Mouse (Mus musculus) lung, embryonic 16.5 days (tissue): ENCODE measurements around the gene P2ry13. TPM values are rescaled to one million over a fixed set of nuclear protein-coding genes. Genes with fewer than 3 reads are reported as not detected.

ENCODE experiments used
- ATAC-seq: fragments of 200-750 bp; cut with Nextera tagmentation; 2 replicates; pipeline ENCODE4 v1.8.0; 2017; ENCODE audit warnings: low read depth, mild to moderate bottlenecking, moderate library complexity
- H3K27ac ChIP-seq: fragments of 300-500 bp; sonication (generic); 2 replicates; pipeline ENCODE4 v1.5.1; 2014; ENCODE audit warnings: mild to moderate bottlenecking, control low read depth, low read length
- H3K27me3 ChIP-seq: fragments of 300-500 bp; sonication (generic); 2 replicates; pipeline ENCODE4 v1.6.1; 2014; ENCODE audit warnings: low read depth, low read length, mixed read lengths; ENCODE audit not compliant: control insufficient read depth, insufficient read depth
- H3K36me3 ChIP-seq: fragments of 300-500 bp; sonication (generic); 2 replicates; pipeline ENCODE4 v1.6.1; 2014; ENCODE audit warnings: low read length; ENCODE audit not compliant: control insufficient read depth, insufficient read depth
- H3K4me1 ChIP-seq: fragments of 300-500 bp; sonication (generic); replicated peaks from 2 replicates; pipeline ENCODE4 v1.6.1; 2014; ENCODE audit warnings: low read length, mixed read lengths; ENCODE audit not compliant: control insufficient read depth, insufficient read depth
- H3K4me2 ChIP-seq: fragments of 300-500 bp; sonication (generic); 2 replicates; pipeline ENCODE4 v1.6.1; 2014; ENCODE audit warnings: low read depth, low read length, control low read depth
- H3K4me3 ChIP-seq: fragments of 300-500 bp; sonication (generic); 2 replicates; pipeline ENCODE4 v1.5.1; 2014; ENCODE audit warnings: mild to moderate bottlenecking, low read length, control low read depth
- H3K9ac ChIP-seq: fragments of 300-500 bp; sonication (generic); 2 replicates; pipeline ENCODE4 v1.6.1; 2014; ENCODE audit warnings: low read length, control low read depth
- H3K9me3 ChIP-seq: fragments of 300-500 bp; sonication (generic); 2 replicates; pipeline ENCODE4 v1.6.1; 2016; ENCODE audit warnings: low read length; ENCODE audit not compliant: control insufficient read depth
- WGBS: fragments of 180-500 bp; shearing (Covaris S2); extraction: QIAGEN DNeasy Blood & Tissue Kit; methylation state at CpG from one replicate; pipeline ENCODE4 v1.1.7; 2014; 5-methylcytosine and 5-hydroxymethylcytosine counted together
- polyA plus RNA-seq: library from polyadenylated mRNA; unstranded; fragments of >200 nt; fragmentation: Nextera tagmentation; extraction: Ambion mirVana; gene quantifications from 2 replicates; pipeline ENCODE4 v1.2.1, GENCODE M21; 2015

P2ry13 gene
- polyA plus RNA-seq, 1 experiment from 2014 or later, result 1.5 TPM

DNA sequence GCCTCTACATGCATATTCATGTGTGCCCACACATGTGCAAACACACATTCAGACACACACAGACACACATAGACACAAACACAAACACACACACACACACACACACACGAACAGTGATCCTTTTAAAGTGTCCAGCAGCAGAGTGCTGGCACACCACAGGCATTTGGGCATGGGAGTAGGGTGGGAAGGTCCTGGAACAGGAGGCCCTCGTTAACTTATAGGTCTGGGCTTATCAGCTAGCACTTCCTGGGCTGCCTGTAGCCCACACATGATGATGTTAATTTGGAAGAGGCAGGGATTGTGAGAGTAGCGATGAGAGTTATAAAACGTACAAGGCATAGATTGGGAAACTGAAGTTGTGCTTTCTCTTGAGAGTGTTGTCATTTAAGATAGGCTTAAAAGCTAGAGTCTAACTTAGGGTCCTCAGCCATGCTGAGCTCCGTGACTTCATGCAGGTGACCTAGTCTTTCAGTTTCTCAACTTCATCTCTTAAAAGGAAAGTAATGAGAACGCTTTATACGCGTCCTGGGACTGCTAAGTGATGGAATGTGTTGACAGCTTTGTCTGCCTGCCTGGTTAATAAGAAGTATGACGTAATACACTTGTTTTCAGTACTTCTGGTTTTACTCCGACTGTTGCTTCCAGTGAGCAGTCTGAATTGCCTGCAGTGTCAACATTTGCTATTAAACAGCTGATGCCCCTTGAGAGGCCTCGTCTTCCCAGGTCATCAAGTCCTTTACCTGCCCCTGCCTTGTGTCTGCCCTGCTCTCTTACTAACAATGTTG, 5.8 kb downstream of the P2ry13 start:
- Histone ChIP-seq H3K9me3 (no peaks in the 10 kb centered on the region), H3K36me3 (no peaks in the 10 kb centered on the region), H3K27ac (peak overlapping the region; percentile 73), H3K27me3 (no peaks in the 10 kb centered on the region), H3K9ac (no peak overlapping the region), H3K4me3 (no peak overlapping the region), H3K4me1 (peaks cover 10% of the 10 kb centered on the region), H3K4me2 (no peak overlapping the region)
- no peak for ATAC-seq
- 36% methylated on average over 11 of the region's 11 CpGs for WGBS

DNA sequence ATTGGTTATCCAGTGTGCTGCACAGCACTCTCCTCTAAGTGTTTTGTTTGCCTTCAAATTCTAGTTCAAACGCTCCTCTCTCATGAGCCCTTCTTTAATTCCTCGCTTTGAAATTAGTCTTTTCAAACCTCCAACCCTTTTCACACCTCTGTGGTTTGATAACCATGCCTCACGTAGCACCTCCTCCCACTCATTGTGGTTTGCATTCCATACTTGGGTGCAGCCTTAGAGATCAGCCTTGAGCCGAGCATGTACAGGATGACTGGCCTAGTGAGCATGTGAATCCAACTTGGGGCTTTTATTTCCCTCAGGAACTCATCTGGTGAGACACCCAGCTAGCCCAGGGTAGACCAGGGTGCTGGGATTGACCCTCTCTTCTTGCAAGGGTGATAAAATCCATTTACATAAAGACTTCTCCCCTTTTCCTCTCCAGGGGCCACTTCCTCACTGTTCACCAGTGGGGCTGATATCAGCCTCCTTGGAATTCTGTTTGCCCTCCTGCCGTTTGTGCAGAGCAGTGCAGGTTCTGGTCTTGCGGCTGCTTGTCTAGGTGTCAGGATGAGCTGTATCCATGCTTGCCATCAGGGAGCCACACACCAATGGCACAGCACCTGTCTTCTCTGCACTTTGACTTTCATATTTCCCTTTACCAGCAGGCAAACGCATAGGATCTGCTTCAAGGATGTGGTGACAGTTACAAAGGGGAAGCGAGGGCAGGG, 6.7 kb downstream of the P2ry13 start:
- Histone ChIP-seq H3K27me3 (no peaks in the 10 kb centered on the region), H3K27ac (peak overlapping the region; percentile 73), H3K9ac (no peak overlapping the region), H3K4me2 (no peak overlapping the region), H3K9me3 (no peaks in the 10 kb centered on the region), H3K4me3 (no peak overlapping the region), H3K4me1 (peaks cover 10% of the 10 kb centered on the region), H3K36me3 (no peaks in the 10 kb centered on the region)
- WGBS, result 52% methylated on average over 8 of the region's 8 CpGs
- ATAC-seq, result peak; percentile 90

DNA sequence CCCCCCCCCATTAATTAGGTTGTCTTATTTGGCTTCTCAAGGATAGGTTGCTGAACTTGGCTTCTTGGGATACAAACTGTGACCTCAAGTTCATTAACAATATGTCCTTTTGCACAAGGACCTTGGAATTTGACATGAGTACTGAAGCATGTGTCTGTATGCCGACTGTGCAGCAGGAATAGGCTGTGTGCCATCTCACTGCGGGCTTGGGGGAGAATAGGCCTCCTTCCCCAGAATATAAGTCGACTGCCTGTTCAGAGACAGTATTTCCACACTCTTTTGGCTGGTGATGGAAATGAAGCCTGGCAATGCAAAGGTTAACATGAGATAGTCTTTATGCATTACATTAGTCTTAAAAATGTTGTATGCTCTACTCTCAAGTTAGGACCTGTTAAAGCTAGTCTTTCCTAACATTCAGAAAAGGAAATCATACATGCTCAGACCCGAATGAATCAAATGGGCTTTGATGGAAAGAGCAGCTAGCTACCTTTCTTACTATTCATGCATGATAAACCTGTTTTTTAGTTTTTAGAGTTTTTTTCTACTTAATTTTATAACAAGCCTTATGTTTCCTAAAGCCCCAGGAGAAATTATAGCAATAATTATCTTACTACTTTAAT, 13.2 kb downstream of the P2ry13 start:
- Histone ChIP-seq H3K36me3 (no peaks in the 10 kb centered on the region), H3K9me3 (no peaks in the 10 kb centered on the region), H3K4me1 (no peaks in the 10 kb centered on the region; the same call in 1 of the 2 replicates), H3K4me3 (no peak overlapping the region), H3K9ac (no peak overlapping the region), H3K27me3 (no peaks in the 10 kb centered on the region), H3K4me2 (no peak overlapping the region), H3K27ac (no peak overlapping the region)
- WGBS, result 58% methylated on average over 4 of the region's 4 CpGs
- ATAC-seq, result no peak

DNA sequence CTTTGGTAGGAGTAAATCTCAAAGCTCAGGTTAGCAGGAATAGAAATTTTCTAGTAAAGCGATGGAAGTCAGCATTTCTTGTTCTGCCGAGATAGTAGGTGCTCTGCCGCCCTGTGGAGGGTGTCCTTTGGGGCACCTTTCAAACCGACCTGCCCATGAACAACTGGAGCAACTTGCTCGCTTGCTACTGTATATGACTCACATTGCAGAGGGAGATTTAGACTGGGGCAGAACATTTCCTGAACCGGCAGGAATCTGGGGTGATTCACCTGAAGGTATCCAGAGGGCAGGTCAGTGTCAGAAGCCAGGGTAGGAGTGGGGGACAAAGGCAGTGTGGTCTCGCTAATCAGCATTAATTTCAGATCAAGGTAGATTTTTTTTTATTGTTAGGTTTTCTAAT, 15.7 kb downstream of the P2ry13 start, which contains the start of gene Gpr87:
Gene Gpr87 (minus strand): TSS at position 167 of the 400 bp plus-strand sequence.
- Histone ChIP-seq H3K27me3 (no peaks in the 10 kb centered on the region), H3K4me3 (no peak within 1 kb of the TSS), H3K36me3 (no peaks in the 10 kb centered on the region), H3K27ac (no peak within 1 kb of the TSS), H3K9ac (no peak within 1 kb of the TSS), H3K9me3 (no peaks in the 10 kb centered on the region), H3K4me1 (no peaks in the 10 kb centered on the region), H3K4me2 (no peak within 1 kb of the TSS)
- WGBS, result 79% methylated on average over 7 of the region's 7 CpGs
- ATAC-seq, result no peak

DNA sequence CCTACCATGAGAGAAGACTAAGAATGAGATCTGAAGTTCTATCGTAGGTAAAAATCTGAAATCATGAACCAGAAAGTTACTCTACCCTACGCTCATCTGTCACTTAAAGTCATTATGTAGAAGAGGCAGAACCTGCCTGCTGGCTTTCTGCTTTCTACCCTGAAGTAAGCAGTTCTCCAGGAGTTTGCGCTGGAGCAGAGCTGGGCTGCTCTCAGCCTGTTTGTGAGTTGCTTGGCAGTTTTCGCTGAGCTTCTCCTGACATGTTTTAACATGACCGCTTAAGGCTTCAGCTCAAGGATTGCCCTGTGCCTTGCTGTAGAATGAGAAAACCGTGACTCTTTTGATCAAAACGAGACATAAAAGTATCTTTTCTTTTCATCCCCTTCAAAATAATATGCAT, 16.6 kb downstream of the P2ry13 start:
- Histone ChIP-seq H3K27me3 (no peaks in the 10 kb centered on the region), H3K4me1 (no peaks in the 10 kb centered on the region), H3K27ac (no peak overlapping the region), H3K9me3 (no peaks in the 10 kb centered on the region), H3K4me2 (no peak overlapping the region), H3K4me3 (no peak overlapping the region), H3K36me3 (no peaks in the 10 kb centered on the region), H3K9ac (no peak overlapping the region)
- WGBS, result 90% methylated on average over 7 of the region's 7 CpGs
- ATAC-seq, result no peak

DNA sequence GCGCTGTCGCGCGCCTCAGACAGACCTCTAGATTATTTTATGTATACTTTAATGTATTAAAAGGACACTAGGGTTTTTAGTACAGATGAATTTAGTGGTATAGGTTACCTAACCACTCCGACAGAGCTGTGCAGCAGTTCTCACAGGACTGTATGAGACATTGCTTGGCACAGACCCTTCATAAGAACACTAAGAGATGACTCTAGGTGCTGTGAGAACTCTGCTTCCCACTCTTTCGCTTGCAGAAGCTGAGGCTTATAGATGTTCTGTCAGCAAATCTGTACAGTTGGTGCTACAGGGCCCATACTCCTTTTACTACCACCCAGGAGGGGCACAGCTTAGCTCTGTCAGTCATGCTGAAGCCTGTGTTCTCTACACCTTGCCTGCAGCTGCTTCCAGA, 19.0 kb downstream of the P2ry13 start:
- no peak overlapping the region for H3K4me2 ChIP-seq
- no peak for ATAC-seq
- WGBS, result 94% methylated on average over 6 of the region's 6 CpGs

DNA sequence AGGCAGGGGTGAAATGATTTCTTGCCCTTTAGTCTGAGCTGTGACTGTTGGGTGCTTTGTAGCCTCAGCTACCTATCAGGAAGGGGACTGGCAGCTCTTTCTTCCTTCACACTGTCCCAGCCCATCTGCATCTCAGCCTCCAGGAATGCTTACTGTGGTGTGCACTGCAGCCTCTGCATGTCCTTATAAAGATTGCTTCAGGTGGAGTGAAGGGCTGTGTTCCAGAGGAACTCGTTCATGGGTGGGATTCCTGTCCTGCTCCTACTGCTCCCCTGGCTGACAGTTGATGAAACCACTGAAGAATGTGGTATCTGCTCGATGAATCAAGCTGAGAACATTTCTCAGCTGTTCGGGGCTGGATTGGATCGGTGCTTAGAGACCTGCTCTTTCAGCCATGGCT, 23.3 kb downstream of the P2ry13 start:
- H3K9ac ChIP-seq, result no peak overlapping the region
- WGBS, result 71% methylated on average over 4 of the region's 4 CpGs

More for the DNA sequence above, 19.0 kb downstream of the P2ry13 start:
- no peaks in the 10 kb centered on the region for H3K27me3 ChIP-seq
- H3K9ac ChIP-seq, result no peak overlapping the region
- no peak overlapping the region for H3K27ac ChIP-seq
- H3K4me1 ChIP-seq, result no peaks in the 10 kb centered on the region
- H3K9me3 ChIP-seq, result no peaks in the 10 kb centered on the region
- H3K4me3 ChIP-seq, result no peak overlapping the region
- no peaks in the 10 kb centered on the region for H3K36me3 ChIP-seq

DNA sequence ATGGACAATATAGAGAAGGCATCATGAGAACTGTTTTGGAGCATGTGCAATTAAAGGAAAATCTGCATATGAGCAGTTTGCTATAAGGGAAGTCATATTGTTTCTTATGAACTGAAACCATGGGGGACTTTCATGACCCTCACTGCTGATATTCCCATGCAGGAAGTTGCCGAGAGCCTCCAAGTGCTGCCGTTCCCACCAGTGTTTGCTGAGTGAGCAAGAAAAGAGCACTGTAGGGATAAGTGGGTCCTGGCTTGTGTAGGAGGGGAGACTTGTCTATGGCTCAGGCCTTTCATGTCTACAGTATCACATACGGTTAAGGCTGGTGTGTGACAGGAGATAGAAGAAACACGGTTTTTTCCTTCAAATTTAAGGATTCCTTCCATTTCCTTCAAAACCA, 25.0 kb downstream of the P2ry13 start:
- Histone ChIP-seq H3K4me3 (no peak overlapping the region), H3K4me2 (no peak overlapping the region), H3K27ac (no peak overlapping the region; the same call in 1 of the 2 replicates), H3K4me1 (peaks cover 3% of the 10 kb centered on the region; the same call in 1 of the 2 replicates), H3K36me3 (no peaks in the 10 kb centered on the region), H3K9ac (no peak overlapping the region), H3K9me3 (no peaks in the 10 kb centered on the region), H3K27me3 (no peaks in the 10 kb centered on the region)
- peak; percentile 56; the same call in 1 of the 2 replicates for ATAC-seq
- WGBS, result 50% methylated on average over 4 of the region's 4 CpGs

More for the DNA sequence above, 23.3 kb downstream of the P2ry13 start:
- no peak overlapping the region for H3K4me2 ChIP-seq
- 0 out of 2 replicates have a peak, but pooled peaks cover 3% of the 10 kb centered on the region for H3K4me1 ChIP-seq
- ATAC-seq, result no peak
- no peak overlapping the region for H3K4me3 ChIP-seq
- H3K36me3 ChIP-seq, result no peaks in the 10 kb centered on the region
- H3K9me3 ChIP-seq, result no peaks in the 10 kb centered on the region
- no peak overlapping the region for H3K27ac ChIP-seq
- no peaks in the 10 kb centered on the region for H3K27me3 ChIP-seq

DNA sequence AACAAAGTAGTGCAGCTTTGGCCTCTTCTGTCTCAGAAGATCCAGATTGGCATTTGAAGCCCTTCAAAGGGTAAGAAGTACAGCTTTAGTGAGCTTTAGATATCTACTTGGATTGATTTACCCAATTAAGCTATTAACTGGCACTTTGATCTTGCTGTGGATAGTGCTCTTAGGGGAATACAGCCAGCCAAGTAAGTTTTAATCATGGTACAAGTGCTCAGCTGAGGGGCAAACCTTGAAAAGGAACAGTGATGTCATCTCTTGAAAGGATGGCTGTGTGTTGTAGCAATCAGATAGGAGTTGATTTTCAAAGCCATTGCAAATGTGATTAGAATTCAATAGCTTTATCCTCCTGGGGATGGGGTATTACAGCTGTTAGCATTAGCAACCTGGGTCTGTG, 28.6 kb downstream of the P2ry13 start:
- Histone ChIP-seq H3K27me3 (no peaks in the 10 kb centered on the region), H3K9ac (no peak overlapping the region), H3K9me3 (no peaks in the 10 kb centered on the region), H3K4me1 (peaks cover 6% of the 10 kb centered on the region; the same call in 1 of the 2 replicates), H3K4me3 (no peak overlapping the region), H3K4me2 (no peak overlapping the region), H3K36me3 (no peaks in the 10 kb centered on the region), H3K27ac (no peak overlapping the region)
- ATAC-seq, result no peak
